Mouse (Mus musculus): ENCODE data around the gene Cmtm8. TPM values are rescaled to one million over a fixed set of nuclear protein-coding genes. Genes with fewer than 3 reads are reported as not detected.
A peak's percentile ranks its signal among the peaks of the same experiment; 100 is the strongest.

The Cmtm8 gene
- total RNA-seq, 1 experiment = 1.8 TPM

- DNase-seq (ENCODE audit: low read depth, low spot score) = peak; percentile 29
- H3K9me3 ChIP-seq (ENCODE audit: control insufficient read depth, insufficient read depth, low read depth, low read length) = no peaks in the 10 kb centered on the region
- in situ Hi-C loops (cut with MboI; ENCODE audit: low sequenced_read_pairs in 2 of 2, unreplicated experiment in 2 of 2) = no loop called here
- H3K4me1 ChIP-seq (ENCODE audit: control insufficient read depth in 2 of 2, insufficient read depth in 2 of 2, low read length in 2 of 2, poor library complexity in 1 of 2) = peaks cover 3 to 18% of the 10 kb centered on the region in 2 experiments; a peak in 2 of 4 replicates
- peaks cover 2% of the 10 kb centered on the region; the same call in 1 of the 2 replicates for H3K36me3 ChIP-seq (ENCODE audit: control insufficient read depth, insufficient read depth, low read length, poor library complexity, severe bottlenecking)
- H3K27ac ChIP-seq (ENCODE audit: insufficient read depth, low read depth, low read length, poor library complexity, severe bottlenecking) = peak overlapping the region; percentile 13; the same call in 1 of the 2 replicates
- peak overlapping the region; percentile 74 for H3K9ac ChIP-seq (ENCODE audit: insufficient read depth, low read depth, low read length, poor library complexity, severe bottlenecking)
- TF ChIP-seq MAFK (IDR thresholded peaks at IDR 0.05; ENCODE audit: insufficient read depth, low read depth, low read length) (no peak), HCFC1 (IDR thresholded peaks at IDR 0.05; ENCODE audit: borderline replicate concordance, insufficient read depth, low read length) (no peak), ZC3H11A (IDR thresholded peaks at IDR 0.05; ENCODE audit: borderline replicate concordance, low read depth, low read length) (no peak), ZNF384 (IDR thresholded peaks at IDR 0.05; ENCODE audit: low read depth, low read length) (no peak), CHD2 (IDR thresholded peaks at IDR 0.05; ENCODE audit: low read depth, low read length) (no peak)
- peak overlapping the region; percentile 53 to 89 for H3K4me3 ChIP-seq (ENCODE audit: insufficient read depth in 1 of 2, low read depth in 1 of 2, low read length in 2 of 2, poor library complexity in 1 of 2, severe bottlenecking in 1 of 2)
These were observed 63.8 kb downstream of the Cmtm8 start for GRCm38 (mm10) chr9:114779984-114780745.

- Histone ChIP-seq H3K4me1 (ENCODE audit: control insufficient read depth in 2 of 2, insufficient read depth in 2 of 2, low read length in 2 of 2, poor library complexity in 1 of 2) (peaks cover 4 to 17% of the 10 kb centered on the region in 2 experiments; a peak in 3 of 4 replicates), H3K9ac (ENCODE audit: insufficient read depth, low read depth, low read length, poor library complexity, severe bottlenecking) (no peak overlapping the region), H3K27ac (ENCODE audit: insufficient read depth, low read depth, low read length, poor library complexity, severe bottlenecking) (no peak overlapping the region), H3K9me3 (ENCODE audit: control insufficient read depth, insufficient read depth, low read depth, low read length) (no peaks in the 10 kb centered on the region), H3K4me3 (ENCODE audit: insufficient read depth in 1 of 2, low read depth in 1 of 2, low read length in 2 of 2, poor library complexity in 1 of 2, severe bottlenecking in 1 of 2) (no peak overlapping the region), H3K36me3 (ENCODE audit: control insufficient read depth, insufficient read depth, low read length, poor library complexity, severe bottlenecking) (peaks cover 2% of the 10 kb centered on the region; the same call in 1 of the 2 replicates)
- DNase-seq (ENCODE audit: low read depth, low spot score) = peak; percentile 45
- no peak for TF ChIP-seq ZNF384 (IDR thresholded peaks at IDR 0.05; ENCODE audit: low read depth, low read length)
- no peak for TF ChIP-seq CHD2 (IDR thresholded peaks at IDR 0.05; ENCODE audit: low read depth, low read length)
- TF ChIP-seq ZC3H11A (IDR thresholded peaks at IDR 0.05; ENCODE audit: borderline replicate concordance, low read depth, low read length) = no peak
- no peak for TF ChIP-seq MAFK (IDR thresholded peaks at IDR 0.05; ENCODE audit: insufficient read depth, low read depth, low read length)
- no peak for TF ChIP-seq HCFC1 (IDR thresholded peaks at IDR 0.05; ENCODE audit: borderline replicate concordance, insufficient read depth, low read length)
- in situ Hi-C loops (cut with MboI; ENCODE audit: low sequenced_read_pairs in 2 of 2, unreplicated experiment in 2 of 2) = no loop called here
These were observed 65.1 kb downstream of the Cmtm8 start for GRCm38 (mm10) chr9:114778877-114779276.

GRCm38 (mm10) chr9:114778047-114778390 lies 65.9 kb downstream of the Cmtm8 start:
- no peak for DNase-seq (ENCODE audit: low read depth, low spot score)
- no peaks in the 10 kb centered on the region for H3K9me3 ChIP-seq (ENCODE audit: control insufficient read depth, insufficient read depth, low read depth, low read length)
- no peak overlapping the region for H3K27ac ChIP-seq (ENCODE audit: insufficient read depth, low read depth, low read length, poor library complexity, severe bottlenecking)

GRCm38 (mm10) chr9:114777178-114778046 lies 66.5 kb downstream of the Cmtm8 start:
- H3K4me3 ChIP-seq (ENCODE audit: insufficient read depth in 1 of 2, low read depth in 1 of 2, low read length in 2 of 2, poor library complexity in 1 of 2, severe bottlenecking in 1 of 2) = no peak overlapping the region
- H3K9ac ChIP-seq (ENCODE audit: insufficient read depth, low read depth, low read length, poor library complexity, severe bottlenecking) = no peak overlapping the region
- peaks cover 8% of the 10 kb centered on the region for H3K36me3 ChIP-seq (ENCODE audit: control insufficient read depth, insufficient read depth, low read length, poor library complexity, severe bottlenecking)
- DNase-seq (ENCODE audit: low read depth, low spot score) = no peak
- TF ChIP-seq CHD2 (IDR thresholded peaks at IDR 0.05; ENCODE audit: low read depth, low read length) (no peak), MAFK (IDR thresholded peaks at IDR 0.05; ENCODE audit: insufficient read depth, low read depth, low read length) (no peak), HCFC1 (IDR thresholded peaks at IDR 0.05; ENCODE audit: borderline replicate concordance, insufficient read depth, low read length) (no peak), ZNF384 (IDR thresholded peaks at IDR 0.05; ENCODE audit: low read depth, low read length) (no peak)
- H3K27ac ChIP-seq (ENCODE audit: insufficient read depth, low read depth, low read length, poor library complexity, severe bottlenecking) = no peak overlapping the region
- no peaks in the 10 kb centered on the region for H3K9me3 ChIP-seq (ENCODE audit: control insufficient read depth, insufficient read depth, low read depth, low read length)
- peaks cover 4 to 13% of the 10 kb centered on the region in 2 experiments; a peak in 3 of 4 replicates for H3K4me1 ChIP-seq (ENCODE audit: control insufficient read depth in 2 of 2, insufficient read depth in 2 of 2, low read length in 2 of 2, poor library complexity in 1 of 2)
- in situ Hi-C loops (cut with MboI; ENCODE audit: low sequenced_read_pairs in 2 of 2, unreplicated experiment in 2 of 2) = no loop called here

More at GRCm38 (mm10) chr9:114778047-114778390, 65.9 kb downstream of the Cmtm8 start:
- in situ Hi-C loops (cut with MboI; ENCODE audit: low sequenced_read_pairs in 2 of 2, unreplicated experiment in 2 of 2) = no loop called here
- no peak overlapping the region for H3K9ac ChIP-seq (ENCODE audit: insufficient read depth, low read depth, low read length, poor library complexity, severe bottlenecking)
- H3K36me3 ChIP-seq (ENCODE audit: control insufficient read depth, insufficient read depth, low read length, poor library complexity, severe bottlenecking) = peaks cover 4% of the 10 kb centered on the region; the same call in 1 of the 2 replicates
- no peak for TF ChIP-seq ZNF384 (IDR thresholded peaks at IDR 0.05; ENCODE audit: low read depth, low read length)
- TF ChIP-seq CHD2 (IDR thresholded peaks at IDR 0.05; ENCODE audit: low read depth, low read length) = no peak
- TF ChIP-seq HCFC1 (IDR thresholded peaks at IDR 0.05; ENCODE audit: borderline replicate concordance, insufficient read depth, low read length) = no peak
- no peak for TF ChIP-seq ZC3H11A (IDR thresholded peaks at IDR 0.05; ENCODE audit: borderline replicate concordance, low read depth, low read length)
- TF ChIP-seq MAFK (IDR thresholded peaks at IDR 0.05; ENCODE audit: insufficient read depth, low read depth, low read length) = no peak
- H3K4me1 ChIP-seq (ENCODE audit: control insufficient read depth in 2 of 2, insufficient read depth in 2 of 2, low read length in 2 of 2, poor library complexity in 1 of 2) = peaks cover 4 to 15% of the 10 kb centered on the region in 2 experiments; a peak in 3 of 4 replicates
- no peak overlapping the region for H3K4me3 ChIP-seq (ENCODE audit: insufficient read depth in 1 of 2, low read depth in 1 of 2, low read length in 2 of 2, poor library complexity in 1 of 2, severe bottlenecking in 1 of 2)

Data from ES-E14 (cell line).